Mouse (Mus musculus) myocyte (in vitro differentiated cells): ENCODE results near the gene Adcyap1r1. TPM values are rescaled to one million over a fixed set of nuclear protein-coding genes. Genes with fewer than 3 reads are reported as not detected.

ENCODE experiments used
- H3K27me3 ChIP-seq: one replicate; pipeline ENCODE4 v1.6.1; 2011; ENCODE audit not compliant: control insufficient read depth, insufficient read depth, insufficient read length
- H3K36me3 ChIP-seq: one replicate; pipeline ENCODE4 v1.6.1; 2011; ENCODE audit not compliant: control insufficient read depth, insufficient read depth
- H3K4me2 ChIP-seq: one replicate; pipeline ENCODE4 v1.6.1; 2011; ENCODE audit warnings: low read depth, control low read depth
- H3K4me3 ChIP-seq: one replicate; pipeline ENCODE4 v1.5.1; 2011; ENCODE audit warnings: mild to moderate bottlenecking, control low read depth, moderate library complexity
- H3K79me2 ChIP-seq: one replicate; pipeline ENCODE4 v1.6.1; 2011; ENCODE audit not compliant: control insufficient read depth, insufficient read depth
- H3ac ChIP-seq: one replicate; pipeline ENCODE4 v1.6.1; 2011; ENCODE audit not compliant: control insufficient read depth, insufficient read length
- CEBPB ChIP-seq: IDR thresholded peaks from 2 replicates; pipeline ENCODE4 v1.6.1; 2011; ENCODE audit warnings: mild to moderate bottlenecking, moderate library complexity; ENCODE audit not compliant: poor library complexity, insufficient read depth, severe bottlenecking
- E2F4 ChIP-seq: IDR thresholded peaks from one replicate; pipeline ENCODE4 v1.6.1; 2011; ENCODE audit warnings: mild to moderate bottlenecking, control low read depth, moderate library complexity; ENCODE audit not compliant: insufficient read depth
- MAX ChIP-seq: IDR thresholded peaks from one replicate; pipeline ENCODE4 v1.6.1; 2011; ENCODE audit warnings: low read depth, mild to moderate bottlenecking, control low read depth
- MYOD1 ChIP-seq, 3 experiments: IDR thresholded peaks; one replicate each; pipeline ENCODE4 v1.6.1; 2011; ENCODE audit warnings: control low read depth in 2 of 3, low read depth in 2 of 3, mild to moderate bottlenecking in 2 of 3, moderate library complexity in 1 of 3; ENCODE audit not compliant: insufficient read length in 2 of 3, control insufficient read depth in 1 of 3
- MYOG ChIP-seq, 3 experiments: IDR thresholded peaks; one replicate each; pipeline ENCODE4 v1.6.1; 2011; ENCODE audit warnings: control low read depth in 2 of 3, low read depth in 2 of 3, mild to moderate bottlenecking in 2 of 3; ENCODE audit not compliant: insufficient read length in 2 of 3, control insufficient read depth in 1 of 3, insufficient read depth in 1 of 3
- POLR2A ChIP-seq: IDR thresholded peaks from one replicate; pipeline ENCODE4 v1.6.1; 2011; ENCODE audit warnings: low read depth, mild to moderate bottlenecking, control low read depth, moderate library complexity; ENCODE audit not compliant: insufficient read length
- POLR2AphosphoS2 ChIP-seq: IDR thresholded peaks from one replicate; pipeline ENCODE4 v1.6.1; 2011; ENCODE audit warnings: low read depth, control low read depth; ENCODE audit not compliant: insufficient read length
- REST ChIP-seq: IDR thresholded peaks from one replicate; pipeline ENCODE4 v1.6.1; 2011; ENCODE audit warnings: mild to moderate bottlenecking, control low read depth, moderate library complexity; ENCODE audit not compliant: insufficient read depth, insufficient read length
- SRF ChIP-seq: IDR thresholded peaks from one replicate; pipeline ENCODE4 v1.6.1; 2011; ENCODE audit warnings: low read depth; ENCODE audit not compliant: control insufficient read depth, insufficient read length
- TCF12 ChIP-seq: IDR thresholded peaks from one replicate; pipeline ENCODE4 v1.6.1; 2011; ENCODE audit warnings: mild to moderate bottlenecking, control low read depth; ENCODE audit not compliant: poor library complexity, insufficient read depth, severe bottlenecking
- TCF3 ChIP-seq: IDR thresholded peaks from one replicate; pipeline ENCODE4 v1.6.1; 2011; ENCODE audit warnings: low read depth, control low read depth; ENCODE audit not compliant: insufficient read length
- USF1 ChIP-seq: IDR thresholded peaks from one replicate; pipeline ENCODE4 v1.6.1; 2011; ENCODE audit warnings: low read depth, mild to moderate bottlenecking, control low read depth, moderate library complexity
- polyA plus RNA-seq: library from polyadenylated mRNA; unstranded; fragments of >200 nt; fragmentation: generic; extraction: Trizol; gene quantifications from one replicate; pipeline ENCODE4 v1.2.1, GENCODE M21; 2012; ENCODE audit warnings: missing spikeins

Adcyap1r1 gene
- polyA plus RNA-seq, 1 experiment = not detected

DNA sequence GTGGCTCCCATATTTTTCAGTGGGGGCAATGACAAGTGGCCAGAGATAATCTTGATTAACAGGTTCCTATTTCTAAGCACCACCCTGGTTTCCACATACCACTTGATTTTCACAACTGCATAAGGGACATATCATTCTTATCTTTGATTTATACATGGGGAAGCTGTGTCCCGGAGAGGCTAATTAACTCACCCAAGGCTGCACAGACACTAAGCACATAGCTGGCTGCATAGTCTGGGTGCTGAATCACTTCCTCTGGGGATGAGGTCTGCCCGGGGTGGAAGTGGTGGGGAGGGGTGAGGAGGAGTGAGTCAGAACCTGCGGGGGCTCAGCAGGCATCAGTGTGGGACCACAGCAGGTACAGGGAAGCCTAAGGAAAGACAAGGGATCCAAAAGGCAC is 13.9 kb upstream of the Adcyap1r1 start:
- Histone ChIP-seq H3K79me2 (no peaks in the 10 kb centered on the region), H3K36me3 (no peaks in the 10 kb centered on the region), H3K27me3 (no peaks in the 10 kb centered on the region), H3K4me3 (no peak overlapping the region), H3K4me2 (peak overlapping the region; percentile 15), H3ac (no peak overlapping the region)
- TF ChIP-seq POLR2A (no peak), MYOG (IDR thresholded peaks at IDR 0.05; ENCODE audit: control insufficient read depth in 1 of 3, insufficient read depth in 1 of 3, insufficient read length in 2 of 3, low read depth in 2 of 3) (no peak), TCF12 (no peak), POLR2AphosphoS2 (no peak), USF1 (no peak), CEBPB (no peak), REST (no peak), MYOD1 (IDR thresholded peaks at IDR 0.05; ENCODE audit: control insufficient read depth in 1 of 3, insufficient read length in 2 of 3, low read depth in 2 of 3) (no peak)

GRCm38 (mm10) chr6:55438837-55439236 is 12.9 kb upstream of the Adcyap1r1 start:
- no peaks in the 10 kb centered on the region for H3K36me3 ChIP-seq
- H3ac ChIP-seq = no peak overlapping the region
- no peak for TF ChIP-seq CEBPB
- H3K4me3 ChIP-seq = no peak overlapping the region
- no peaks in the 10 kb centered on the region for H3K79me2 ChIP-seq
- H3K27me3 ChIP-seq = no peaks in the 10 kb centered on the region
- no peak overlapping the region for H3K4me2 ChIP-seq

DNA sequence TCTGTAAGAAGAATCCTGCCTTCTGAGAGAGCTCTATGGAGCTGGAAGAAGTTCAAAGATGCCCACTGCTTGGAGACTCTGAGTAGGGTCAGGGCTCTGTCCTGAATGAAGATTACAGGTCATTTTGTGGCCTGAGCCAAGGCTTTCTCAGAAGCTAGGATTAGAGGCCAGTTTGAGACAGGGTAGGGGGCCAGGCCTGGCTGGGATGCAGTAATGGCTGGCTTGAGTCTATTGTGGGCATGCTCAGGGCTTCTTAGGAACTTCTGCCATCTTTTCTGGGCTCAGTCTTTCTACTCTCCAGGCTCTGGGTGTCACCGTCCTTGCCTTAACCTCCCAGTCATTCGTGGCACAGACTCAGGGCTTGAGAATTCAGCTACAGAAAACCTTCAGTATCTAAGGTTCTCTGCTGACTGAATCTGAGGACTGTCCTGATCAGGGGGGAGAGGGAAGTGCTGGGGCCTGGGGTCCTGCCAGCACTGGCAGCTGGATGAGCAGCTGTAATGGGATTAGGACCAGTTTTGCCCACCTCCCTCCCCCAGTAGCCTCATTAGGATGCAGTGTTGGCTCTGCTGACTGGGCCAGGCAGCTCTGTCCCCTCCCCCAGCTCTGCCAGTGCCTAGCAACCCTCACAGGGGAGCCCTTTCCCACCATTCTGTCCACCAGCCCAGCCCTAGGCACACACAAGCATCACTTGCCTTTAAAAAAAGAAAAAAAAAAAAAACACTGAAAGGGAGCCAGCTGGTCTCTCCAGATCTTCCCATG is 7.7 kb upstream of the Adcyap1r1 start:
- no peak for TF ChIP-seq CEBPB
- TF ChIP-seq MYOD1 (IDR thresholded peaks at IDR 0.05; ENCODE audit: control insufficient read depth in 1 of 3, insufficient read length in 2 of 3, low read depth in 2 of 3) = no peak
- no peak for TF ChIP-seq E2F4
- Histone ChIP-seq H3K4me3 (no peak overlapping the region), H3K27me3 (no peaks in the 10 kb centered on the region), H3ac (no peak overlapping the region), H3K4me2 (no peak overlapping the region), H3K79me2 (no peaks in the 10 kb centered on the region), H3K36me3 (no peaks in the 10 kb centered on the region)

DNA sequence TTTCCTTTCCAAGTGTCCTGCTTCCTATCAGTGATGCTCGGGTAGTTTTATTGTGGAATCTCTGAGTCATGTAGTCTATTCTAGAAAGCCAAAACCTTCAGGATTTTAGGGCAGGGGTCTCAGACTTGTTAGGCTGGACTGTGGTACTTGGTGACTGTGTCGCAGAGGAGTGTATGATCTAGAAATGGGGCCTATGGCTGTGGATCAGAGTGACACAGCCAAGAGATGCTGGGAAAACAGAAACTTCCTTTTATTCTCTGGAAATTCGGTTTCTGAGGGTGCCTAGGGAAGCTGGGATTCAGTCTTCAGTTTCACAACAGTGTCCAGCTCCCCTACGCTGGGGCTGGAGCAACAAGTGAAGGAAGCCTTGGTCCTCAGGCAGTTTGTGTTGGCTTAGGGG is 7.1 kb upstream of the Adcyap1r1 start:
- TF ChIP-seq MYOG (IDR thresholded peaks at IDR 0.05; ENCODE audit: control insufficient read depth in 1 of 3, insufficient read depth in 1 of 3, insufficient read length in 2 of 3, low read depth in 2 of 3) = no peak
- TF ChIP-seq REST = no peak
- TF ChIP-seq TCF3 = no peak
- TF ChIP-seq E2F4 = no peak
- TF ChIP-seq SRF = no peak
- no peak for TF ChIP-seq TCF12
- no peak for TF ChIP-seq MYOD1 (IDR thresholded peaks at IDR 0.05; ENCODE audit: control insufficient read depth in 1 of 3, insufficient read length in 2 of 3, low read depth in 2 of 3)
- TF ChIP-seq POLR2AphosphoS2 = no peak
- Histone ChIP-seq H3ac (no peak overlapping the region), H3K36me3 (no peaks in the 10 kb centered on the region), H3K79me2 (no peaks in the 10 kb centered on the region), H3K27me3 (no peaks in the 10 kb centered on the region), H3K4me3 (no peak overlapping the region), H3K4me2 (no peak overlapping the region)

GRCm38 (mm10) chr6:55448199-55448598 is 3.6 kb upstream of the Adcyap1r1 start:
- Histone ChIP-seq H3K27me3 (peaks cover 8% of the 10 kb centered on the region), H3K79me2 (no peaks in the 10 kb centered on the region), H3K4me3 (no peak overlapping the region), H3K36me3 (no peaks in the 10 kb centered on the region), H3ac (no peak overlapping the region), H3K4me2 (no peak overlapping the region)
- no peak for TF ChIP-seq TCF3
- TF ChIP-seq E2F4 = no peak
- TF ChIP-seq SRF = no peak
- TF ChIP-seq MYOG (IDR thresholded peaks at IDR 0.05; ENCODE audit: control insufficient read depth in 1 of 3, insufficient read depth in 1 of 3, insufficient read length in 2 of 3, low read depth in 2 of 3) = no peak
- TF ChIP-seq TCF12 = no peak
- TF ChIP-seq REST = no peak

DNA sequence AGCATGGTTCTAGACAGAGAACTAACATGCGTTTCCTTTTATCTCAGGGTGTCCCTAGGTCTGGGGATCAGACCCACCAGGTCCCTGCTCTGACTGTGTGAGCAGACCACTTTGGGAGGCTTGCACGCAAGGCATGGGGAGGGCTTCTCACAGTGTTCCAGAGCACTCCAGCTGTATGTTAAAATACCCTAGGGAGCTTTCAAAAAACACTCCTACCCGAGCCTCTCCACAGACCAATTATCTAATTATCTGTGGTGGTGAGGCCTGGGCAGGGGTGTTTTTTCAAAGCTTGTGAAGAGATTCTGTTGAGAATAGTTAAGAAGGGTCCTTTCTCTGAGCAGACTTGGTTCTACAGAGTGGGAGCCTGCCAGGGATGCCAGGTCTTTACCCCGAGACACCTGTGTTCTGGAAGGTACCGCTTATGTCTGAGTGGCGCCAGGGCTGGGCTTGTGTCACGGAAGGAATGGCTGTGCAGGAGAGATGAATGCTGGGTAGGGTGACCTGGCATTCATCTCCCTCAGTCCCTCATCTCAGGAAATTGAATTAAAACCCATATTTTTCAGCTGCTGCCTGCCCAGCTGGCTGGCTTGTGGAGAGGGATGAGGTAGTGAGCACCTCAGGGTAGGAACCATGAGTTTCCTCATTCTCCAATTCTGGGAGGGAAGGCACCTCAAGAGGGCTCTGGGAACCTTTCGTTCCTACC is 2.7 kb upstream of the Adcyap1r1 start:
- H3K27me3 ChIP-seq = peaks cover 8% of the 10 kb centered on the region
- no peak overlapping the region for H3ac ChIP-seq
- no peak overlapping the region for H3K4me3 ChIP-seq
- no peak overlapping the region for H3K4me2 ChIP-seq
- no peaks in the 10 kb centered on the region for H3K79me2 ChIP-seq
- H3K36me3 ChIP-seq = no peaks in the 10 kb centered on the region
- TF ChIP-seq E2F4 (no peak), MAX (no peak), SRF (no peak), MYOG (IDR thresholded peaks at IDR 0.05; ENCODE audit: control insufficient read depth in 1 of 3, insufficient read depth in 1 of 3, insufficient read length in 2 of 3, low read depth in 2 of 3) (no peak), TCF3 (no peak), USF1 (no peak)
